Mouse (Mus musculus) lung, postnatal 0 days (tissue): Measurements from ENCODE around the gene Grap2.

ENCODE experiments used
- CTCF ChIP-seq: IDR thresholded peaks from 2 replicates; pipeline ENCODE4 v1.5.1; 2016; ENCODE audit warnings: antibody characterized with exemption, mild to moderate bottlenecking
- EP300 ChIP-seq: IDR thresholded peaks from 2 replicates; pipeline ENCODE4 v1.6.1; 2016; ENCODE audit warnings: antibody characterized with exemption, mild to moderate bottlenecking, control low read depth

DNA sequence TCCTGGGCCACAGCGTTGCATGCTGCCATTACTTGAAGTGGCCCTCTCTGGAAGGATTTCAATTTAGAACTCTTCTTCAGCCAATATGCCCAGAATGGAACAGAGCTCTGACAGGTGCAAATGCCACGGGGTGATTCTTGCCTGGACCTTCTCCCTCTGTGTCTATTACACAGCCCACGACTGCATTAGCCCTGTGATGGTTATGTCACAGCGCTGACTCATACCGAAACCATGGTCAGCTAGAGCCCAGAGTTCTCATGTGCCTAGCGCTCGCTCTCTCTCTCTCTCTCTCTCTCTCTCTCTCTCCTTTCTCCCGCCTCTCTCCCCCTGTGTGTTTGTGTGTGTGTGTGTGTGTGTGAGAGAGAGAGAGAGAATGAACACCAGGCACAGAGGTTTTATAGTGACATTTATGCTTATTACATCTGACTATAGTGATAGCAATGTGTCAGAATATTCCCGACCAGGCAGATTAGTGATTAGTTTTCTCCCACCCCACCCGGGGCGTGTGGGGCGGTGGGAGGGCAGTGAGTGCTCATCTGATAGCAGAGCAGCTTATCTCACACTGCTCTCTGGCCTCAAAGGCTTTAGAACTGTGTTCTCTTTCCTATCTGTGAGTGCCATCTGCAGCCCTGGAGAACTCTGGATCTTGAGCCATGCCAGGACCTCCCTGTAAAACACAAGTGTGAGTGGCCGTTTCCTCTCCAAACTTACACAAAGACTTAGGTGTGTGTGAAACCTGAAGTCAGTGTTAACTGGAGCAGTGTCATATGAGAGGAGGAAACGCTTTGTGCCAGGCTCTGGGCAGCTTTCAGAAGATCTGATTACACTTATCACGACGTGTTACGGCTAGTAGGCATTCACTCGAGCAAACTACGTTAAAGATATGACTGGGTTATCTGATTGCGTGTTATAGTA lies 10.4 kb downstream of the Grap2 start:
- TF ChIP-seq CTCF (no peak), EP300 (no peak)
